Mouse (Mus musculus): ENCODE data around the gene Antxr2.

DNA sequence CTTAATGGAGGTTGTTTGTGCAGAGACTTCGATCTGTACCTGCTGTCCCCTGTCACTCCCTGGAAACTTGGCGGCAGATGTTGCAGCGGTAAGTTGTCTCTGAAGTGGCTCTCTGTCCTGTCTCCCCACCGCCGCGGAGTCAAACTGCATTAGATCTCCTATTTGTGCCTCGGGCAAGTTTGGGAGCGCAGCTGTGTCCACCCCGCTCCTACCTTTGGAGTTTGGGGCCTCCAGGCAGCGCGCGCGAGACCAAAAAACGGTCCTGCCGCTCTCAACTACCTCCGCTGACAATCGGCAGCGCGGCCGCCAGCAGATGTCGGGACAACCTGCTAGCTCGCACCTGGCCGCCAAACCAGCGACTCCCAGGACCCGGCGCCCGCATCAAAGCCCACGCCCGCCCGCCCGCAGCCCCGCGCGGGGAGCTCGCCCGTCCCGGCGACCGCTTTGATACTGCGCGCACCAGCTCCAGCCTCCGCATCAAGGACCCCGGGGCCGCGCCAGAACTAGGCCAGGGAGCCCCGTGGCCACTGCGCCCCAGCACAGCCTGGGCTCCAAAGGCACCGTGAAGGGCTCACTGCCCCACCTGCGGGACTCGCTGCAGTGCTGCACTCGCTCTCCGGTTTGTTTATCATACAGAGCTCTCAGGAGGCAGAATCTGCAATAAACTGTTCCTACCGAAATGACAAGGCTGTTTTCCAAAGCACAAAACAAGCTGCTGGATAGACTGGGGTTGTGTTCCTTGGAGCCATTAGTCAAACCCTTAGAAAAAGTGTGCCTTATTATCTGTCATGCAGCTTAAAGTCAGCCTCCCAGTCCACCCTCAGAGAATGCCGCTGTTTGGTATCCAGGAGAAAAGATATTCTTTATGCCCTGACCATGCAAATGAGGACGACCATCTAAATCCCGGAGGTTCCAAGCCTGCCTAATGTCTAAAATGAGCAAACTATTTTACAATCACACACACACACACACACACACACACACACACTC, 95.4 kb downstream of the Antxr2 start:
- TF ChIP-seq MAX (IDR thresholded peaks at IDR 0.05) (no peak), CTCF (IDR thresholded peaks at IDR 0.05; ENCODE audit: control insufficient read depth, insufficient read depth, insufficient read length) (no peak), MYOD1 (IDR thresholded peaks at IDR 0.05; ENCODE audit: control insufficient read depth, insufficient read length, low read depth) (no peak), USF1 (IDR thresholded peaks at IDR 0.05; ENCODE audit: low read depth) (no peak)

Measured in C2C12 (cell line).